Mouse (Mus musculus) lung, postnatal 0 days (tissue): Measurements from ENCODE around the gene Mybl2. TPM values are rescaled to one million over a fixed set of nuclear protein-coding genes. Genes with fewer than 3 reads are reported as not detected.

ENCODE experiments used
- ATAC-seq: fragments of 200-750 bp; cut with Nextera tagmentation; 2 replicates; pipeline ENCODE4 v1.8.0; 2017; ENCODE audit warnings: moderate library complexity
- DNase-seq: peaks from one replicate; pipeline ENCODE4 v3.0.0-alpha.2; 2016; ENCODE audit warnings: low spot score
- H3K27ac ChIP-seq: fragments of 300-500 bp; sonication (generic); 2 replicates; pipeline ENCODE4 v1.5.1; 2014; ENCODE audit warnings: antibody characterized with exemption, mild to moderate bottlenecking, low read length, mixed read lengths
- H3K27me3 ChIP-seq: fragments of 300-500 bp; sonication (generic); replicated peaks from 2 replicates; pipeline ENCODE4 v1.6.1; 2014; ENCODE audit warnings: low read length, mixed read lengths; ENCODE audit not compliant: insufficient read depth
- H3K36me3 ChIP-seq: fragments of 300-500 bp; sonication (generic); 2 replicates; pipeline ENCODE4 v1.6.1; 2014; ENCODE audit warnings: low read length, mixed read lengths; ENCODE audit not compliant: insufficient read depth
- H3K4me1 ChIP-seq: fragments of 300-500 bp; sonication (generic); 2 replicates; pipeline ENCODE4 v1.6.1; 2014; ENCODE audit warnings: antibody characterized with exemption, low read depth, low read length, mixed read lengths; ENCODE audit not compliant: insufficient read depth
- H3K4me2 ChIP-seq: fragments of 300-500 bp; sonication (generic); replicated peaks from 2 replicates; pipeline ENCODE4 v1.6.1; 2014; ENCODE audit warnings: low read depth, mild to moderate bottlenecking, low read length, moderate library complexity, mixed read lengths
- H3K4me3 ChIP-seq: fragments of 300-500 bp; sonication (generic); 2 replicates; pipeline ENCODE4 v1.5.1; 2014; ENCODE audit warnings: low read depth, low read length
- H3K9ac ChIP-seq: fragments of 300-500 bp; sonication (generic); replicated peaks from 2 replicates; pipeline ENCODE4 v1.6.1; 2014; ENCODE audit warnings: low read depth, mild to moderate bottlenecking
- H3K9me3 ChIP-seq: fragments of 300-500 bp; sonication (generic); 2 replicates; pipeline ENCODE4 v1.6.1; 2016; ENCODE audit warnings: low read length, mixed read lengths
- CTCF ChIP-seq: IDR thresholded peaks from 2 replicates; pipeline ENCODE4 v1.5.1; 2016; ENCODE audit warnings: antibody characterized with exemption, mild to moderate bottlenecking
- EP300 ChIP-seq: IDR thresholded peaks from 2 replicates; pipeline ENCODE4 v1.6.1; 2016; ENCODE audit warnings: antibody characterized with exemption, mild to moderate bottlenecking, control low read depth
- WGBS: fragments of 180-500 bp; shearing (Covaris S2); extraction: QIAGEN DNeasy Blood & Tissue Kit; methylation state at CpG from one replicate; pipeline ENCODE4 v1.1.7; 2014; 5-methylcytosine and 5-hydroxymethylcytosine counted together
- polyA plus RNA-seq: library from polyadenylated mRNA; unstranded; fragments of >200 nt; fragmentation: Nextera tagmentation; extraction: Ambion mirVana; gene quantifications from 2 replicates; pipeline ENCODE4 v1.2.1, GENCODE M21; 2015

Gene Mybl2
- 1.5 and 1.8 TPM in 2 replicates for polyA plus RNA-seq

- Histone ChIP-seq H3K4me2 (peak within 1 kb of the TSS; percentile 100), H3K4me3 (peak within 1 kb of the TSS; percentile 56), H3K27me3 (no peaks in the 10 kb centered on the region), H3K36me3 (no peaks in the 10 kb centered on the region), H3K9ac (peak within 1 kb of the TSS; percentile 26; the same call in 1 of the 2 replicates), H3K9me3 (no peaks in the 10 kb centered on the region), H3K4me1 (peaks cover 13% of the 10 kb centered on the region), H3K27ac (no peak within 1 kb of the TSS)
- DNase-seq (peak; percentile 98), ATAC-seq (peak; percentile 100)
- TF ChIP-seq EP300 (no peak), CTCF (no peak)
- 2% methylated on average over 42 of the region's 48 CpGs for WGBS
Measured at GRCm38 (mm10) chr2:163054335-163054840, at the start of gene Mybl2. Mybl2 (plus strand) TSS chr2:163054687.

- H3K4me3 ChIP-seq, result no peak overlapping the region
- peak; percentile 75; the same call in 1 of the 2 replicates for TF ChIP-seq EP300
- TF ChIP-seq CTCF, result no peak
Measured at GRCm38 (mm10) chr2:163007299-163007698, 47.2 kb upstream of the Mybl2 start.

GRCm38 (mm10) chr2:163016916-163017743 is 37.4 kb upstream of the Mybl2 start, which contains the start of gene Ift52:
Ift52 (plus strand) TSS chr2:163017354.
- no peak for TF ChIP-seq CTCF
- no peak for TF ChIP-seq EP300
- peak within 1 kb of the TSS; percentile 84 for H3K9ac ChIP-seq
- no peaks in the 10 kb centered on the region for H3K36me3 ChIP-seq
- WGBS, result under 1% methylated on average over 57 of the region's 57 CpGs
- peak within 1 kb of the TSS; percentile 89 for H3K4me3 ChIP-seq
- no peaks in the 10 kb centered on the region for H3K9me3 ChIP-seq
- peaks cover 5% of the 10 kb centered on the region; the same call in 1 of the 2 replicates for H3K4me1 ChIP-seq
- H3K27ac ChIP-seq, result peak within 1 kb of the TSS; percentile 80
- peak within 1 kb of the TSS; percentile 74 for H3K4me2 ChIP-seq
- H3K27me3 ChIP-seq, result no peaks in the 10 kb centered on the region
- ATAC-seq (peak; percentile 96), DNase-seq (peak; percentile 91)

More at GRCm38 (mm10) chr2:163007299-163007698, 47.2 kb upstream of the Mybl2 start:
- Histone ChIP-seq H3K9ac (no peak overlapping the region), H3K27ac (no peak overlapping the region), H3K27me3 (no peaks in the 10 kb centered on the region), H3K9me3 (no peaks in the 10 kb centered on the region), H3K4me1 (no peaks in the 10 kb centered on the region), H3K36me3 (no peaks in the 10 kb centered on the region), H3K4me2 (no peak overlapping the region)
- WGBS, result 55% methylated on average over 4 of the region's 4 CpGs
- ATAC-seq (peak; percentile 75), DNase-seq (peak; percentile 44)

- 91% methylated on average over 5 of the region's 5 CpGs for WGBS
- ATAC-seq (no peak), DNase-seq (no peak)
- H3K9ac ChIP-seq, result no peak overlapping the region
- no peaks in the 10 kb centered on the region for H3K4me1 ChIP-seq
- H3K36me3 ChIP-seq, result peaks cover 52% of the 10 kb centered on the region
- H3K4me3 ChIP-seq, result no peak overlapping the region
- H3K27me3 ChIP-seq, result no peaks in the 10 kb centered on the region
- no peak overlapping the region for H3K27ac ChIP-seq
- no peaks in the 10 kb centered on the region for H3K9me3 ChIP-seq
- no peak overlapping the region for H3K4me2 ChIP-seq
- no peak for TF ChIP-seq CTCF
- TF ChIP-seq EP300, result no peak
Measured at GRCm38 (mm10) chr2:163031289-163031688, 23.2 kb upstream of the Mybl2 start.

- no peak for DNase-seq
- ATAC-seq, result no peak
- H3K27ac ChIP-seq, result no peak overlapping the region
- no peaks in the 10 kb centered on the region for H3K4me1 ChIP-seq
- H3K27me3 ChIP-seq, result no peaks in the 10 kb centered on the region
- no peak overlapping the region for H3K4me3 ChIP-seq
- WGBS, result 80% methylated on average over 2 of the region's 2 CpGs
- no peak overlapping the region for H3K4me2 ChIP-seq
- no peak overlapping the region for H3K9ac ChIP-seq
- no peaks in the 10 kb centered on the region for H3K9me3 ChIP-seq
- TF ChIP-seq CTCF, result no peak
- no peak for TF ChIP-seq EP300
- peaks cover 50% of the 10 kb centered on the region for H3K36me3 ChIP-seq
Measured at GRCm38 (mm10) chr2:163031757-163032156, 22.7 kb upstream of the Mybl2 start.

GRCm38 (mm10) chr2:163032622-163033021 is 21.9 kb upstream of the Mybl2 start:
- H3K27ac ChIP-seq, result no peak overlapping the region
- H3K36me3 ChIP-seq, result peaks cover 50% of the 10 kb centered on the region
- no peaks in the 10 kb centered on the region for H3K9me3 ChIP-seq
- H3K4me3 ChIP-seq, result no peak overlapping the region
- H3K27me3 ChIP-seq, result no peaks in the 10 kb centered on the region
- no peak for TF ChIP-seq CTCF
- no peak for TF ChIP-seq EP300
- WGBS, result 37% methylated on average over 4 of the region's 4 CpGs
- H3K9ac ChIP-seq, result no peak overlapping the region
- H3K4me1 ChIP-seq, result no peaks in the 10 kb centered on the region
- ATAC-seq (no peak), DNase-seq (no peak)
- H3K4me2 ChIP-seq, result no peak overlapping the region
